Mouse (Mus musculus): ENCODE results near the gene Zfp410. TPM values are rescaled to one million over a fixed set of nuclear protein-coding genes. Genes with fewer than 3 reads are reported as not detected.

The Zfp410 gene
- polyA plus RNA-seq (2012; ENCODE audit: low replicate concordance), result 2.6 and 2.8 TPM in 2 replicates

DNA sequence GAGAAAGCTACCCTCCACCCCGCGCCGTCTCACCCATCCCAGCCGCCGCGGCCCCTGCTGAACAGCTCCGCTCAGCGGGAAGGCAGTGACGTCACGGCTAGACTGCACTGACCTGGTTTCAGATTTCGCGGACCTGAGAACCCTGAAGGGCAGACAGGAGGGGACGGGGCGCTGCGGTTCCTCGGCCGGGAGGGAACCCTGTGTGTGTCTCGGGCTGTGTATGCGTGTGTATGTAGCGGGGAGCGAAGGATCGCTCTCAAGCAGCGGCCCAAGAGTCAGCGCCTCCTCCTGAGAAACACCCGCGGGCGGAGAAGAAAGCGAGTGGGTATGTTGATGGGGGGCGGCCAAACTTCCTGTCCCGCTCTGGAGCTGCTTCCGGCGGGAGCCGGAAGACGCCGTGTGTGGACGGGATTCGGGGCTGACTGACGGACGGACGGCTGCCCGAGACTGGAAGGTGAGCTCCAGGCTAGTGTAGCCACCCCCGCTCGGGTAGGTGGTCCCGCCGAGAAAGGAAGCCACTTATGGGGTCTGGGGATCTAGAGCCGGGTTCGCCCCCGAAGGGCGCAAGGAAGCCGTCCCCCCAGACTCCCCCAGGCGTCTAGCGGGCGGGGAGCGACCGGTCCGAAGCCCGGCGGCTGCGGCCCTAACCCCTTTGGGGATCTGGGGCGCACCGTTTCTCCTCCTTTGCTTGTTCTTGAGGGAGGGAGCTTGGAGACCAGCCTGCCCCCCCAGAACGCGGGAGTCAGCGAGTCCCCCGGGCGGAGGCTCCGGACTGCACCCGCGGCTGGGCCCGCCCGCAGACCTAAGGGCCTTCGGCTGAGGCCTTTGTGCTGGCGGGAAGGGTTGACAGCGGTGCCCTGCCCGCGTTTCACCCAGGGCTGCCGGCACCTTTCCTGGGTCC, at the start of gene Zfp410:
Zfp410 (plus strand) TSS at position 132 of the 901 bp plus-strand sequence.

DNA sequence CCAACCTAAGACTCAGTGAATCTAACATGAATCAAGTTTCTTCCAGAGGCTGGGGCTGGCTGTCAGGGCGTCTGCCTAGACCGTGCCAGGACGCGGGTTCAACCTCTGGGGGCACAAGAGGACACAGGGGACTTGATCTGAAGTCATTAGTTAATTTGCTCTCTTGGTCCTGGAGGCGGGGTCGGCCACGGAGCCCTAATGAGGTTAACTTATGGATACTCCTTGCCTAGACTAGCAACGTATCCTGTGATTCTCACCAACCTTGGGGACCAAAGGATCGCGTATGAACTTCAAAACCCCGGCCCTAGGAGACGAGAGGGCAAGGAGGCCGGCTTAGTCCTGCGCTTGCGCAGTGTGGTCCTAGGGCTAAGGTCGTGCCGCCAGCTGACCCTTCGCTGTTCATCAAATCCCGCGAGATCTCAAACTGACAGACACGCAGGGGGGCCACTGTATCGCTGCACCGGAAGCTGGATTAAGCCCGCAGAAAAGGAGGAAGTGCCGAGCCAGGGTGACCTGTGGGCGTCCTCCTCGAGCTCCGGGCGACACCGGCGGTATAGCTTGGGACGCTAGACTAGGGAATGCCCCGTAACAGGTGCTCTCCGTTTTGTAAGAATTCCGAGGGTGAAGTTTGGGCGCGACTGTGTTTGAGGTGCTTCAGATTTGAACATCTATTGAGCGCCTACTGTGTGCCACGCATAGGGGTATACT, 31.6 kb upstream of the Zfp410 start, which contains the start of gene Ptgr2:
Ptgr2 (plus strand) TSS at position 348 of the 708 bp plus-strand sequence.

DNA sequence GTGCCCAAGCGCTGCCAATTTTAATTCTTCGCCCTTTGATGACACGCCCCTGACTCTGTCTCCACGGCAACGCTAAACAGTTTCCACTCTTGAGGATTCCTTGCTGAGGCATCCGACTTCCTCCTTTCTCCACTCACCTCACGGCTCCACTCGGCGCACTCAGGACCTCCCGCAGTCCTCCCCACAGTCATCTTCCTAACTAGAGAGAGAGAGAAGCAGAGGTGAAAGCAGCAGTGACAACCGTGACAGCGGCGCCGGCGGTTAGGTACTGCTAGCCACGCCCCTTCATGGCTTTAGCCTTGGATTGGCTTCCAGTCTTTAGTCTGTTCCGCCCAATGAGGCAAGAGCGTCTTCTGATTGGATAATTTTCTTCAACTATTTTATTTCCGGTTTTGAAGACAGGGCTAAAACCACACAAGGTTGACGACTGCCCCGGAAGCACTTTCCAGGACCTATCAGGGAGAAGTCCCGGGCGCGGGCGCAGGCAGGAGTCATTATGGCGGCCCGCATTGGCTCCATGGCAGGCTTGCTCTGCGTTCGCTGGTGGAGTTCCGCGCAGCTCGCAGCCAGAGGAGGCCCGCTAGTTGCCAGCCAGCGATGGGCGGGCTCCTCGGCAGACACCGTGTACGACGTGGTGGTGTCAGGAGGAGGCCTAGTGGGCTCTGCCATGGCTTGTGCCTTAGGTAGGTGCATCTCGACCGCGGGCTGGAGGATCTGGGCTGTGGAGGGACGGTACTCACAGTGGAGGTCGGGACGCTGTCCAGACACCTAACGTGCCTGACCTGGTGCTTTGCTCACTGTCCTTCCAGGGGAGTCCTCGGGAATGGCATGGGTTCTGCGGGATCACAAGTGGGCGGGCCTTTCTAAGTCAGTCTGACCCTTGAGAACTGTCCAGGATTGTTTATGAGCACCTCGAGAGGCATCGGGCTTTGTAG, 45.2 kb downstream of the Zfp410 start, which contains the start of the genes Coq6 and Fam161b:
Coq6 (plus strand) TSS at position 103 of the 935 bp plus-strand sequence.
Fam161b (minus strand) TSS at position 279 of the 935 bp plus-strand sequence.

Other genes starting within 250 kb of the Zfp410 start
- not detected in 2 replicates for gene Acot5, start 247.5 kb upstream of the Zfp410 start, polyA plus RNA-seq (2012; ENCODE audit: low replicate concordance)
- gene Acot6, start 216.2 kb upstream of the Zfp410 start, polyA plus RNA-seq (2012; ENCODE audit: low replicate concordance), result 0.51 and 1.0 TPM in 2 replicates
- 0.16 and 0.21 TPM in 2 replicates for gene Dnal1, start 202.5 kb upstream of the Zfp410 start, polyA plus RNA-seq (2012; ENCODE audit: low replicate concordance)
- gene Pnma1, start 168.4 kb upstream of the Zfp410 start, polyA plus RNA-seq (2012; ENCODE audit: low replicate concordance), result 0.27 and 0.65 TPM in 2 replicates
- gene Elmsan1, start 98.0 kb upstream of the Zfp410 start, polyA plus RNA-seq (2012; ENCODE audit: low replicate concordance), result 141 and 153 TPM in 2 replicates
- 1.1 and 2.6 TPM in 2 replicates for gene Ptgr2, start 31.6 kb upstream of the Zfp410 start, polyA plus RNA-seq (2012; ENCODE audit: low replicate concordance)
- gene Coq6, start 44.8 kb downstream of the Zfp410 start, polyA plus RNA-seq (2012; ENCODE audit: low replicate concordance), result 5.9 and 8.2 TPM in 2 replicates
- gene Fam161b, start 45.0 kb downstream of the Zfp410 start, polyA plus RNA-seq (2012; ENCODE audit: low replicate concordance), result 0.23 and 0.38 TPM in 2 replicates
- 2.0 and 8.9 TPM in 2 replicates for gene Entpd5, start 92.2 kb downstream of the Zfp410 start, polyA plus RNA-seq (2012; ENCODE audit: low replicate concordance)
- 0.14 and 0.25 TPM in 2 replicates for gene Bbof1, start 92.2 kb downstream of the Zfp410 start, polyA plus RNA-seq (2012; ENCODE audit: low replicate concordance)
- 18.0 and 29.7 TPM in 2 replicates for gene Rnf113a2, start 100.3 kb downstream of the Zfp410 start, polyA plus RNA-seq (2012; ENCODE audit: low replicate concordance)
- 2.4 and 4.5 TPM in 2 replicates for gene Aldh6a1, start 134.2 kb downstream of the Zfp410 start, polyA plus RNA-seq (2012; ENCODE audit: low replicate concordance)
- 0.71 and 1.4 TPM in 2 replicates for gene Lin52, start 134.6 kb downstream of the Zfp410 start, polyA plus RNA-seq (2012; ENCODE audit: low replicate concordance)